Mouse (Mus musculus) intestine, embryonic 14.5 days (tissue): Measurements from ENCODE around the gene Gm28729. TPM values are rescaled to one million over a fixed set of nuclear protein-coding genes. Genes with fewer than 3 reads are reported as not detected.
"Not testable (repeated sequence)": the region's sequence is repeated elsewhere in the genome, so short reads cannot be mapped to it uniquely, and the experiment has no call there.

Experiments
- ATAC-seq: fragments of 200-750 bp; cut with Nextera tagmentation; replicated peaks from 2 replicates; pipeline ENCODE4 v1.8.0; 2017; ENCODE audit warnings: low read depth, moderate number of reproducible peaks, moderate TSS enrichment, moderate library complexity; ENCODE audit not compliant: low FRiP score, low TSS enrichment
- DNase-seq: peaks from one replicate; pipeline ENCODE4 v3.0.0-alpha.2; 2018; ENCODE audit warnings: low spot score
- H3K27ac ChIP-seq: fragments of 300-500 bp; sonication (generic); 2 replicates; pipeline ENCODE4 v1.5.1; 2014; ENCODE audit warnings: low read depth, mild to moderate bottlenecking, control low read depth
- H3K27me3 ChIP-seq: fragments of 300-500 bp; sonication (generic); replicated peaks from 2 replicates; pipeline ENCODE4 v1.6.1; 2014; ENCODE audit warnings: low read length, control low read depth; ENCODE audit not compliant: control insufficient read depth, insufficient read depth
- H3K36me3 ChIP-seq: fragments of 300-500 bp; sonication (generic); 2 replicates; pipeline ENCODE4 v1.6.1; 2014; ENCODE audit warnings: low read length, control low read depth; ENCODE audit not compliant: control insufficient read depth, insufficient read depth
- H3K4me1 ChIP-seq: fragments of 300-500 bp; sonication (generic); replicated peaks from 2 replicates; pipeline ENCODE4 v1.6.1; 2014; ENCODE audit warnings: low read length, control low read depth, mixed read lengths; ENCODE audit not compliant: control insufficient read depth, insufficient read depth
- H3K4me2 ChIP-seq: fragments of 300-500 bp; sonication (generic); 2 replicates; pipeline ENCODE4 v1.6.1; 2014; ENCODE audit warnings: low read length
- H3K4me3 ChIP-seq: fragments of 300-500 bp; sonication (generic); 2 replicates; pipeline ENCODE4 v1.5.1; 2014; ENCODE audit warnings: low read depth, low read length, control low read depth, mixed read lengths
- H3K9ac ChIP-seq: fragments of 300-500 bp; sonication (generic); 2 replicates; pipeline ENCODE4 v1.6.1; 2014; ENCODE audit warnings: mild to moderate bottlenecking, low read length
- H3K9me3 ChIP-seq: fragments of 300-500 bp; sonication (generic); 2 replicates; pipeline ENCODE4 v1.6.1; 2016; ENCODE audit warnings: low read length, control low read depth; ENCODE audit not compliant: control insufficient read depth
- WGBS: fragments of 180-500 bp; shearing (Covaris S2); extraction: QIAGEN DNeasy Blood & Tissue Kit; methylation state at CpG from one replicate; pipeline ENCODE4 v1.1.7; 2014; 5-methylcytosine and 5-hydroxymethylcytosine counted together
- polyA plus RNA-seq: library from polyadenylated mRNA; unstranded; fragments of >200 nt; fragmentation: Nextera tagmentation; extraction: Ambion mirVana; gene quantifications from 2 replicates; pipeline ENCODE4 v1.2.1, GENCODE M21; 2014

Gene Gm28729
- polyA plus RNA-seq, 1 experiment from 2014 or later = not detected

DNA sequence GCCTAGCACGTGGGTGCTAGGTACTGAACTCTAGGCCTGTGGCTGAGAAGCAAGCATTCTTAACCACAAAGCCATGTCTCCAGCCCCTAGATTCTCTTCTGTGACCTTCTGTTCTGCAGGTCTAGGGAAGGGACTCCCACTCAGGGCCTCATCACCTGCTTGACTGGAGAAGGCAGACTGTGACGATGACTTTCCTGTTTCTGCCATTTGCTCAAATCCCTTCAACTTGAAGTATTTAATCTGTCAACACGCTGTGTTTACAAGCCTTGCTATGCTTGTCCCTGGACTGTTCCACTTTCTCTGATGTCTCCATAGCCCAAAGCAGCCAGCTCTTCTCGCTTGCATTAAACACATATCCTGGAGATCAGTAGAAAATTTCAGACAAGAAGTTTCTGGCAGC is 7.5 kb upstream of the Gm28729 start:
- Histone ChIP-seq H3K4me2 (no peak overlapping the region), H3K27ac (no peak overlapping the region; the same call in 1 of the 2 replicates), H3K36me3 (no peaks in the 10 kb centered on the region), H3K4me1 (peaks cover 16% of the 10 kb centered on the region; the same call in 1 of the 2 replicates), H3K9ac (no peak overlapping the region), H3K4me3 (no peak overlapping the region), H3K27me3 (no peaks in the 10 kb centered on the region), H3K9me3 (no peaks in the 10 kb centered on the region)
- 66% methylated on average over 4 of the region's 4 CpGs for WGBS
- DNase-seq (no peak), ATAC-seq (no peak)

DNA sequence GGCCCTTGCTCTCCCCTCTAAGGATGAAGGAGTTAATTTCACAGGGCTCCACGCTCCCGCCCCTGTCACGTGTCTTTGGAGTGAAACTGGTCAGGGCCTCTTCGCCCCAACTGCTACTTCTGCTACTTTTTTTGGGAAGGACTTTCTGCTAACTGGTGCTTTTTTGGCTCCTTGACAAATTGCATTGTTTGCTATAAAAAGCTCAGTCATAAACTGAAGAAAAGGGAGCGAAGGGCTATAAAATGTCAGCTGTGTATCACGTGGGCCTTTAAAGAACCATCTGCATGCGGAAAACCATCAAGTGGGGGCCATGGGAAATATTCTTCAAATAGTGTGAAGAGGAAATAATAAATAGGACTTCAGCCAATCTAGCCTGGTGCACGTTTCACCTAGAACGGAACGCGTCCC is 5.6 kb upstream of the Gm28729 start:
- H3K27ac ChIP-seq = no peak overlapping the region
- H3K9ac ChIP-seq = no peak overlapping the region
- H3K4me2 ChIP-seq = peak overlapping the region; percentile 23
- ATAC-seq (peak; percentile 58; the same call in 1 of the 2 replicates), DNase-seq (no peak)
- no peaks in the 10 kb centered on the region for H3K36me3 ChIP-seq
- H3K4me3 ChIP-seq = no peak overlapping the region
- 38% methylated on average over 11 of the region's 11 CpGs for WGBS
- H3K4me1 ChIP-seq = peaks cover 7% of the 10 kb centered on the region; the same call in 1 of the 2 replicates
- no peaks in the 10 kb centered on the region for H3K27me3 ChIP-seq
- H3K9me3 ChIP-seq = no peaks in the 10 kb centered on the region

GRCm38 (mm10) chr9:96529961-96530673 is 5.1 kb upstream of the Gm28729 start:
- Histone ChIP-seq H3K27me3 (no peaks in the 10 kb centered on the region), H3K4me3 (no peak overlapping the region), H3K9ac (no peak overlapping the region), H3K4me2 (peak overlapping the region; percentile 23; the same call in 1 of the 2 replicates), H3K9me3 (no peaks in the 10 kb centered on the region), H3K36me3 (no peaks in the 10 kb centered on the region), H3K4me1 (peaks cover 7% of the 10 kb centered on the region; the same call in 1 of the 2 replicates), H3K27ac (no peak overlapping the region)
- no peak for ATAC-seq
- no peak for DNase-seq
- 68% methylated on average over 10 of the region's 10 CpGs for WGBS

- Histone ChIP-seq H3K4me3 (no peak overlapping the region), H3K27me3 (no peaks in the 10 kb centered on the region), H3K27ac (no peak overlapping the region), H3K9me3 (no peaks in the 10 kb centered on the region), H3K4me1 (peaks cover 7% of the 10 kb centered on the region; the same call in 1 of the 2 replicates), H3K36me3 (no peaks in the 10 kb centered on the region), H3K4me2 (no peak overlapping the region), H3K9ac (no peak overlapping the region)
- no peak for DNase-seq
- 80% methylated on average over 4 of the region's 4 CpGs for WGBS
- ATAC-seq = no peak
Observed at GRCm38 (mm10) chr9:96526011-96526410, 947 bp upstream of the Gm28729 start.

DNA sequence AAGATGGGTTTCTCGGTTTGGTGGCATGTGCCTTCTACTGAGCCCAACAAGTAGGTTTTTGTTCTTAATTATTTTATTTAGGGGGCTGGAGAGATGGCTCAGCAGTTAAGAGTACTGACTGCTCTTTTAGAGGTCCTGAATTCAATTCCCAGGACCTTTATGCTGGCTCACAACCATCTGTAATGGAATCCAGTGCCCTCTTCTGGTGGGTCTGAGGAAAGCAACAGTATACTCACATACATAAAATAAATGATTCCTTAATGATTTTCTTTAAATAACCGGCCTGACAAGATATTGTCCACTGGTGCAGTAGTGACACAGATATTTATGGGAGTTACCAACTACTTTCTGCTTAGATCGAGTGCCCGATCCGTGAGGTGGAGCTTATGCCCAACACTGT is 1.9 kb downstream of the Gm28729 start:
- no peak for ATAC-seq
- H3K36me3 ChIP-seq = no peaks in the 10 kb centered on the region
- H3K27me3 ChIP-seq = no peaks in the 10 kb centered on the region
- no peaks in the 10 kb centered on the region for H3K9me3 ChIP-seq
- 88% methylated on average over 5 of the region's 5 CpGs for WGBS
- H3K27ac ChIP-seq = no peak overlapping the region
- no peaks in the 10 kb centered on the region for H3K4me1 ChIP-seq
- no peak overlapping the region for H3K4me3 ChIP-seq
- no peak overlapping the region for H3K9ac ChIP-seq
- no peak for DNase-seq
- H3K4me2 ChIP-seq = no peak overlapping the region

- not testable (repeated sequence) for H3K9me3 ChIP-seq, H3K9ac ChIP-seq, H3K4me1 ChIP-seq, DNase-seq, H3K4me3 ChIP-seq, H3K4me2 ChIP-seq, H3K36me3 ChIP-seq, H3K27ac ChIP-seq, H3K27me3 ChIP-seq, ATAC-seq
- 88% methylated on average over 2 of the region's 2 CpGs for WGBS
Observed at GRCm38 (mm10) chr9:96521574-96521973, 3.5 kb downstream of the Gm28729 start.

- Histone ChIP-seq H3K36me3 (no peaks in the 10 kb centered on the region), H3K9ac (no peak overlapping the region), H3K27ac (no peak overlapping the region), H3K9me3 (no peaks in the 10 kb centered on the region), H3K4me1 (no peaks in the 10 kb centered on the region), H3K4me3 (no peak overlapping the region), H3K27me3 (no peaks in the 10 kb centered on the region), H3K4me2 (no peak overlapping the region)
- ATAC-seq (no peak), DNase-seq (no peak)
- 26% methylated on average over 4 of the region's 4 CpGs for WGBS
Observed at GRCm38 (mm10) chr9:96517429-96517828, 7.6 kb downstream of the Gm28729 start.

DNA sequence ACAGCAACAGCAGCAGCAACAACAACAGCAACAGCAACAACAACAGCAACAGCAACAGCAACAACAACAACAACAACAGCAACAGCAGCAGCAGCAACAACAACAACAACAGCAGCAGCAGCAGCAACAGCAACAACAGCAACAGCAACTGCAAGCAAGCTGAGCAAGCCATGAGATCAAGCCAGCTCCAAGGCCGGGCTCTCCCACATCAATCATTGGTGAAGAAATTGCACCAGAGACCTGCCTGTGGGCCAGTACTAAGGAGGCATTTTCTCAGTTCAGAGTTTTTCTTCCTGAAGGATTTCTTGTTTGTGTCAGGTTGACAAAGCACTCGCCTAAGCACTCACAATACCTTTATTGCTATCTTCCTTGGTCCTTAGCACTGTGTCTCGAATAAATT is 8.3 kb downstream of the Gm28729 start:
- DNase-seq = no peak
- Histone ChIP-seq H3K9ac (no peak overlapping the region), H3K4me3 (no peak overlapping the region), H3K9me3 (no peaks in the 10 kb centered on the region), H3K27ac (no peak overlapping the region), H3K27me3 (no peaks in the 10 kb centered on the region), H3K4me2 (no peak overlapping the region), H3K36me3 (no peaks in the 10 kb centered on the region), H3K4me1 (no peaks in the 10 kb centered on the region)
- WGBS = 35% methylated on average over 3 of the region's 3 CpGs
- no peak for ATAC-seq

DNA sequence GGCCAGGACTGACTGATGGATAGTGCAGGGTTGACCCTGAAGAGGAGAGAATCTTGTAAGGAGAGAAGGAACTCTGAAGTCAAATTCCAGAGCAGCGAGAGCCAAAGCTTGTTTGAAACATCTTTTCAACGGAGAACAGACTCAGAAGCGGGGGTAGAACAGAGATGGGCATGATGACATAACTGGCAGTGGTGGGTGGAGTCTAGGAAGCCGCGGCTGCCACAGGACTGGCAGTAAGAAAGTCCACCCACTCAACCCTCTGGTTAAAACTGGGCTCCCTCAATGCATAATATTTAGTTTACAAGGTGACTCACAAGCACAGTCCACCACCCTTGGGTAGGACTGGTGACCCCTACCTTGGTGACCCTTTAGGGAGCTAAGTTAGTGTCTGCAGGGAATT is 9.3 kb downstream of the Gm28729 start:
- ATAC-seq (no peak), DNase-seq (no peak)
- Histone ChIP-seq H3K4me2 (no peak overlapping the region), H3K4me1 (no peaks in the 10 kb centered on the region), H3K9me3 (no peaks in the 10 kb centered on the region), H3K27ac (no peak overlapping the region), H3K36me3 (no peaks in the 10 kb centered on the region), H3K9ac (no peak overlapping the region), H3K27me3 (no peaks in the 10 kb centered on the region), H3K4me3 (no peak overlapping the region)
- 80% methylated on average over 5 of the region's 5 CpGs for WGBS
